Mouse (Mus musculus) brain, embryonic 14.5 days (tissue): ENCODE measurements at regions not wholly inside any gene's neighbourhood (a gene's known extent, or its start where the extent isn't known, plus 50 kb on each side); places are given as distances from the start of the nearest gene placed in this dataset.

Experiments
- CTCF ChIP-seq: fragments of 200-500 bp; IDR thresholded peaks from 2 replicates; pipeline ENCODE4 v1.5.1; 2012; ENCODE audit warnings: inconsistent platforms, mild to moderate bottlenecking, moderate library complexity, borderline replicate concordance; ENCODE audit not compliant: insufficient read depth, insufficient read length; ENCODE audit errors: extremely low read depth
- POLR2A ChIP-seq: fragments of 200-500 bp; IDR thresholded peaks from 2 replicates; pipeline ENCODE4 v1.6.1; 2012; ENCODE audit warnings: mild to moderate bottlenecking, inconsistent platforms, borderline replicate concordance; ENCODE audit not compliant: poor library complexity, insufficient read depth, insufficient read length, severe bottlenecking; ENCODE audit errors: extremely low read depth

DNA sequence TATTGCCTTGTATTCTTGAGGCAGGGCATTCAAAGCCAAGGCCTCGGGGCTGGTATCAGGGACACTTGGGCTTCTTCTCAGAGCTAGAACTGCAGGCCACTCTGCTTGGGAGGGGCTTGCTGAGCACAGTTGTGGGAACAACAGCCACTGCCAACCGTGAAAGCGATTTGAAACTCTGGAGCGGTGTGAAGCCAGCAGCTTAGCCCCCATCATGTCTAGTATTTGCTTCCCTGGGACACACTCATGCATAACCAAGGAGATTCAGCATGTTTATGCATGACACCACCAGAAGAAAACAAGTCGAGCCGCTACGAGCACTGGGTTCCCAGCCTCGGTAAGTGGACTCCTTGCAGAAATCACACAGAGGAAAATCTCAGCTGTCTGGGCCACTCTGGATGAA, 339.9 kb downstream of the Mroh4 start:
- TF ChIP-seq POLR2A, result no peak
- TF ChIP-seq CTCF, result no peak
